Mouse (Mus musculus) heart, adult 2 months (tissue): Measurements from ENCODE around the gene Gm28042.

Source experiments
- CTCF ChIP-seq: fragments of 200-600 bp; IDR thresholded peaks from 2 replicates; pipeline ENCODE4 v1.8.1; 2022; ENCODE audit warnings: antibody characterized with exemption, mild to moderate bottlenecking, moderate library complexity
- POLR2A ChIP-seq: fragments of 200-500 bp; IDR thresholded peaks from 2 replicates; pipeline ENCODE4 v1.6.1; 2011; ENCODE audit warnings: mild to moderate bottlenecking, low read depth, low read length, control low read depth; ENCODE audit not compliant: insufficient read depth

DNA sequence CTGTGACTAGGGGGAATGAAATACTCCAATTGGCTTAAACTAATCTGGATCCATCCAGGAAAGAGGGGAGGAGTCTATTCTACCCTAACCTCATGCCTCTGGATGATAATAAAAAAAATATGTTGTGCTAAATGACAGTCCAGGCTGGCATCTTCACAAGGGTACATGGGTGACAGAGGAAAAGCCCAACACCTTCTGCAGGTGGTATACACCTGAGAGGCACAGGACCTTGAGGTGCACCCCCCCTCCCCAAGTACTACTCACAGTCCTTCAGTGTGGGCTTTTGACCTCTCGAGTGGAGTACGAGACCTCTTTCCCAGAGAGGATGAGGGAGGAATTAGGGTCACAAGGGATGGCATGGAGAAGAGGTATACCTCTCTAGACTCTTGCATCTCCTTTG lies 60.6 kb downstream of the Gm28042 start:
- no peak for TF ChIP-seq POLR2A
- TF ChIP-seq CTCF: no peak
